Mouse (Mus musculus) lung, embryonic 16.5 days (tissue): ENCODE data around the gene Lefty2. TPM values are rescaled to one million over a fixed set of nuclear protein-coding genes. Genes with fewer than 3 reads are reported as not detected.

Source experiments
- ATAC-seq: fragments of 200-750 bp; cut with Nextera tagmentation; 2 replicates; pipeline ENCODE4 v1.8.0; 2017; ENCODE audit warnings: low read depth, mild to moderate bottlenecking, moderate library complexity
- H3K27ac ChIP-seq: fragments of 300-500 bp; sonication (generic); 2 replicates; pipeline ENCODE4 v1.5.1; 2014; ENCODE audit warnings: mild to moderate bottlenecking, control low read depth, low read length
- H3K27me3 ChIP-seq: fragments of 300-500 bp; sonication (generic); 2 replicates; pipeline ENCODE4 v1.6.1; 2014; ENCODE audit warnings: low read depth, low read length, mixed read lengths; ENCODE audit not compliant: control insufficient read depth, insufficient read depth
- H3K36me3 ChIP-seq: fragments of 300-500 bp; sonication (generic); 2 replicates; pipeline ENCODE4 v1.6.1; 2014; ENCODE audit warnings: low read length; ENCODE audit not compliant: control insufficient read depth, insufficient read depth
- H3K4me1 ChIP-seq: fragments of 300-500 bp; sonication (generic); replicated peaks from 2 replicates; pipeline ENCODE4 v1.6.1; 2014; ENCODE audit warnings: low read length, mixed read lengths; ENCODE audit not compliant: control insufficient read depth, insufficient read depth
- H3K4me2 ChIP-seq: fragments of 300-500 bp; sonication (generic); 2 replicates; pipeline ENCODE4 v1.6.1; 2014; ENCODE audit warnings: low read depth, low read length, control low read depth
- H3K4me3 ChIP-seq: fragments of 300-500 bp; sonication (generic); 2 replicates; pipeline ENCODE4 v1.5.1; 2014; ENCODE audit warnings: mild to moderate bottlenecking, low read length, control low read depth
- H3K9ac ChIP-seq: fragments of 300-500 bp; sonication (generic); 2 replicates; pipeline ENCODE4 v1.6.1; 2014; ENCODE audit warnings: low read length, control low read depth
- H3K9me3 ChIP-seq: fragments of 300-500 bp; sonication (generic); 2 replicates; pipeline ENCODE4 v1.6.1; 2016; ENCODE audit warnings: low read length; ENCODE audit not compliant: control insufficient read depth
- WGBS: fragments of 180-500 bp; shearing (Covaris S2); extraction: QIAGEN DNeasy Blood & Tissue Kit; methylation state at CpG from one replicate; pipeline ENCODE4 v1.1.7; 2014; 5-methylcytosine and 5-hydroxymethylcytosine counted together
- polyA plus RNA-seq: library from polyadenylated mRNA; unstranded; fragments of >200 nt; fragmentation: Nextera tagmentation; extraction: Ambion mirVana; gene quantifications from 2 replicates; pipeline ENCODE4 v1.2.1, GENCODE M21; 2015

The Lefty2 gene
- polyA plus RNA-seq, 1 experiment from 2014 or later: 0.20 TPM

GRCm38 (mm10) chr1:180919686-180920085 is 26.8 kb downstream of the Lefty2 start:
- no peak for ATAC-seq

GRCm38 (mm10) chr1:180922273-180923048 is 29.6 kb downstream of the Lefty2 start:
- WGBS: 63% methylated on average over 6 of the region's 6 CpGs
- Histone ChIP-seq H3K4me1 (no peaks in the 10 kb centered on the region), H3K36me3 (no peaks in the 10 kb centered on the region), H3K9ac (no peak overlapping the region), H3K9me3 (no peaks in the 10 kb centered on the region), H3K4me2 (no peak overlapping the region), H3K27me3 (no peaks in the 10 kb centered on the region), H3K27ac (no peak overlapping the region), H3K4me3 (no peak overlapping the region)
- no peak for ATAC-seq

More at GRCm38 (mm10) chr1:180919686-180920085, 26.8 kb downstream of the Lefty2 start:
- Histone ChIP-seq H3K4me2 (no peak overlapping the region), H3K4me3 (no peak overlapping the region), H3K9me3 (no peaks in the 10 kb centered on the region), H3K9ac (no peak overlapping the region), H3K27ac (no peak overlapping the region), H3K36me3 (no peaks in the 10 kb centered on the region), H3K27me3 (no peaks in the 10 kb centered on the region), H3K4me1 (no peaks in the 10 kb centered on the region)
- 36% methylated on average over 8 of the region's 8 CpGs for WGBS

- Histone ChIP-seq H3K4me1 (no peaks in the 10 kb centered on the region), H3K27ac (no peak overlapping the region), H3K9me3 (no peaks in the 10 kb centered on the region), H3K9ac (no peak overlapping the region), H3K36me3 (no peaks in the 10 kb centered on the region), H3K4me2 (no peak overlapping the region), H3K4me3 (no peak overlapping the region), H3K27me3 (no peaks in the 10 kb centered on the region)
- WGBS: 36% methylated on average over 2 of the region's 2 CpGs
- no peak for ATAC-seq
These were observed 31.8 kb downstream of the Lefty2 start for GRCm38 (mm10) chr1:180924737-180925136.

GRCm38 (mm10) chr1:180926286-180926685 is 33.4 kb downstream of the Lefty2 start:
- Histone ChIP-seq H3K36me3 (no peaks in the 10 kb centered on the region), H3K27ac (no peak overlapping the region), H3K27me3 (no peaks in the 10 kb centered on the region), H3K4me3 (no peak overlapping the region), H3K4me1 (no peaks in the 10 kb centered on the region), H3K9me3 (no peaks in the 10 kb centered on the region), H3K9ac (no peak overlapping the region), H3K4me2 (no peak overlapping the region)
- no peak for ATAC-seq
- WGBS: 57% methylated on average over 4 of the region's 4 CpGs

GRCm38 (mm10) chr1:180929599-180929998 is 36.7 kb downstream of the Lefty2 start:
- H3K4me1 ChIP-seq: no peaks in the 10 kb centered on the region
- no peak overlapping the region for H3K4me3 ChIP-seq
- no peaks in the 10 kb centered on the region for H3K9me3 ChIP-seq
- ATAC-seq: no peak
- no peak overlapping the region for H3K9ac ChIP-seq
- H3K27ac ChIP-seq: no peak overlapping the region
- H3K27me3 ChIP-seq: peaks cover 11% of the 10 kb centered on the region
- no peaks in the 10 kb centered on the region for H3K36me3 ChIP-seq
- WGBS: 28% methylated on average over 2 of the region's 2 CpGs
- H3K4me2 ChIP-seq: no peak overlapping the region

- H3K9ac ChIP-seq: no peak overlapping the region
- no peak overlapping the region for H3K4me2 ChIP-seq
- WGBS: 67% methylated on average over 3 of the region's 3 CpGs
- no peak overlapping the region for H3K4me3 ChIP-seq
- no peaks in the 10 kb centered on the region for H3K36me3 ChIP-seq
- no peaks in the 10 kb centered on the region for H3K4me1 ChIP-seq
- no peaks in the 10 kb centered on the region for H3K9me3 ChIP-seq
- no peak for ATAC-seq
- H3K27ac ChIP-seq: no peak overlapping the region
- peaks cover 26% of the 10 kb centered on the region for H3K27me3 ChIP-seq
These were observed 38.2 kb downstream of the Lefty2 start for GRCm38 (mm10) chr1:180931106-180931505.

GRCm38 (mm10) chr1:180933659-180934058 is 40.8 kb downstream of the Lefty2 start:
- 27% methylated on average over 6 of the region's 6 CpGs for WGBS
- Histone ChIP-seq H3K4me3 (no peak overlapping the region), H3K9ac (no peak overlapping the region), H3K36me3 (no peaks in the 10 kb centered on the region), H3K27me3 (peaks cover 31% of the 10 kb centered on the region), H3K27ac (no peak overlapping the region), H3K9me3 (no peaks in the 10 kb centered on the region), H3K4me2 (no peak overlapping the region), H3K4me1 (no peaks in the 10 kb centered on the region)
- ATAC-seq: no peak

- H3K4me2 ChIP-seq: no peak within 1 kb of the TSS
- no peak within 1 kb of the TSS for H3K4me3 ChIP-seq
- no peaks in the 10 kb centered on the region for H3K9me3 ChIP-seq
- WGBS: 21% methylated on average over 21 of the region's 21 CpGs
- H3K36me3 ChIP-seq: no peaks in the 10 kb centered on the region
- H3K4me1 ChIP-seq: no peaks in the 10 kb centered on the region
- no peak for ATAC-seq
- H3K9ac ChIP-seq: no peak within 1 kb of the TSS; the same call in 1 of the 2 replicates
- H3K27me3 ChIP-seq: peaks cover 31% of the 10 kb centered on the region
- no peak within 1 kb of the TSS for H3K27ac ChIP-seq
These were observed 41.8 kb downstream of the Lefty2 start, which contains the start of gene Lefty1 for GRCm38 (mm10) chr1:180934467-180935419. Gene Lefty1, plus strand, starts transcription at chr1:180935022.
